ENCODE assay signal across 8 mouse cellular contexts in genomic region chr12:86885336-86885735, GRCm38 (mm10). TPM values are rescaled to one million over a fixed set of nuclear protein-coding genes. Genes with fewer than 3 reads are reported as not detected.
DNase-seq lines count a peak whose midpoint lies in the region; ATAC-seq and TF ChIP-seq lines count a peak whose summit lies in the region.

No protein-coding gene starts in this region.

- peaks cover 26% of the 10 kb centered on the region for H3K4me1 ChIP-seq in lung, postnatal 0 days (ENCODE audit: insufficient read depth, low read depth, low read length)
- H3K4me1 ChIP-seq in forebrain, embryonic 13.5 days = peaks cover 74% of the 10 kb centered on the region
- peaks cover 45% of the 10 kb centered on the region for H3K4me1 ChIP-seq in limb, embryonic 14.5 days (ENCODE audit: control insufficient read depth, insufficient read depth, low read length)
- H3K4me1 ChIP-seq in stomach, embryonic 14.5 days (ENCODE audit: control insufficient read depth, insufficient read depth, low read length) = peaks cover 47% of the 10 kb centered on the region

- no peaks in the 10 kb centered on the region for H3K27me3 ChIP-seq in lung, postnatal 0 days (replicated peaks; ENCODE audit: insufficient read depth, low read length)
- no peaks in the 10 kb centered on the region for H3K27me3 ChIP-seq in forebrain, embryonic 13.5 days
- H3K27me3 ChIP-seq in limb, embryonic 14.5 days (ENCODE audit: control insufficient read depth, insufficient read depth, low read length) = no peaks in the 10 kb centered on the region
- H3K27me3 ChIP-seq in stomach, embryonic 14.5 days (ENCODE audit: control insufficient read depth, insufficient read depth, low read length) = no peaks in the 10 kb centered on the region

- ATAC-seq in lung, postnatal 0 days = no peak
- ATAC-seq in forebrain, embryonic 13.5 days = no peak
- ATAC-seq in limb, embryonic 14.5 days (ENCODE audit: low FRiP score, low read depth) = no peak
- no peak for ATAC-seq in stomach, embryonic 14.5 days (ENCODE audit: insufficient number of reproducible peaks, insufficient read depth, low FRiP score, low read depth)

- H3K4me3 ChIP-seq in lung, postnatal 0 days (ENCODE audit: low read depth, low read length) = peak overlapping the region; percentile 96
- peak overlapping the region; percentile 98 for H3K4me3 ChIP-seq in forebrain, embryonic 13.5 days
- peak overlapping the region; percentile 97 for H3K4me3 ChIP-seq in limb, embryonic 14.5 days (replicated peaks; ENCODE audit: low read length)
- peak overlapping the region; percentile 74 for H3K4me3 ChIP-seq in stomach, embryonic 14.5 days (ENCODE audit: low read depth, low read length)

- no peak for DNase-seq in lung, postnatal 0 days (ENCODE audit: low spot score)
- no peak for DNase-seq in lung, postnatal 14 days
- DNase-seq in limb, embryonic 14.5 days (ENCODE audit: low spot score) = no peak
- DNase-seq in yolk sac, embryonic 10.5 days (ENCODE audit: low spot score) = no peak
- no peak for DNase-seq in adrenal gland, adult 18-20 months (ENCODE audit: low spot score in 2 of 2)
- no peak for DNase-seq in left cerebral cortex, adult 9 months (ENCODE audit: low spot score in 2 of 2)

- H3K9me3 ChIP-seq in lung, postnatal 0 days (ENCODE audit: low read length) = no peaks in the 10 kb centered on the region
- H3K9me3 ChIP-seq in forebrain, embryonic 13.5 days (replicated peaks) = no peaks in the 10 kb centered on the region
- H3K9me3 ChIP-seq in limb, embryonic 14.5 days (ENCODE audit: control insufficient read depth, low read length) = no peaks in the 10 kb centered on the region
- no peaks in the 10 kb centered on the region for H3K9me3 ChIP-seq in stomach, embryonic 14.5 days (ENCODE audit: control insufficient read depth, low read depth, low read length)

- TF ChIP-seq POLR2A in limb, embryonic 14.5 days (IDR thresholded peaks at IDR 0.05; ENCODE audit: borderline replicate concordance, extremely low read depth, insufficient read depth, insufficient read length) = no peak

- no peaks in the 10 kb centered on the region for H3K36me3 ChIP-seq in lung, postnatal 0 days (ENCODE audit: insufficient read depth, low read length)
- peaks cover 11% of the 10 kb centered on the region; the same call in 1 of the 2 replicates for H3K36me3 ChIP-seq in forebrain, embryonic 13.5 days (ENCODE audit: poor library complexity, severe bottlenecking)
- peaks cover 14% of the 10 kb centered on the region for H3K36me3 ChIP-seq in limb, embryonic 14.5 days (ENCODE audit: control insufficient read depth, insufficient read depth, low read length)
- peaks cover 4% of the 10 kb centered on the region for H3K36me3 ChIP-seq in stomach, embryonic 14.5 days (ENCODE audit: control insufficient read depth, insufficient read depth, low read length)

- no peak for TF ChIP-seq EP300 in lung, postnatal 0 days (IDR thresholded peaks at IDR 0.05)

- 8% methylated on average over 6 of the region's 6 CpGs for WGBS in lung, postnatal 0 days
- 3% methylated on average over 6 of the region's 6 CpGs for WGBS in forebrain, embryonic 13.5 days
- 6% methylated on average over 6 of the region's 6 CpGs for WGBS in limb, embryonic 14.5 days
- 10% methylated on average over 6 of the region's 6 CpGs for WGBS in stomach, embryonic 14.5 days

- H3K9ac ChIP-seq in lung, postnatal 0 days (replicated peaks; ENCODE audit: low read depth) = no peak overlapping the region
- peak overlapping the region; percentile 53 for H3K9ac ChIP-seq in forebrain, embryonic 13.5 days
- H3K9ac ChIP-seq in limb, embryonic 14.5 days (ENCODE audit: low read depth, low read length, severe bottlenecking) = peak overlapping the region; percentile 31; the same call in 1 of the 2 replicates
- 0 out of 2 replicates have a peak overlapping the region, but pooled peaks have one; percentile 21 for H3K9ac ChIP-seq in stomach, embryonic 14.5 days (replicated peaks; ENCODE audit: low read depth, low read length)

- peak overlapping the region; percentile 93 for H3K4me2 ChIP-seq in lung, postnatal 0 days (replicated peaks; ENCODE audit: low read depth, low read length)
- H3K4me2 ChIP-seq in forebrain, embryonic 13.5 days = peak overlapping the region; percentile 99
- H3K4me2 ChIP-seq in limb, embryonic 14.5 days (replicated peaks; ENCODE audit: low read depth, low read length, severe bottlenecking) = peak overlapping the region; percentile 98
- H3K4me2 ChIP-seq in stomach, embryonic 14.5 days (replicated peaks; ENCODE audit: low read depth, low read length) = peak overlapping the region; percentile 43

- H3K27ac ChIP-seq in lung, postnatal 0 days (ENCODE audit: low read length) = peak overlapping the region; percentile 100
- peak overlapping the region; percentile 100 for H3K27ac ChIP-seq in forebrain, embryonic 13.5 days
- peak overlapping the region; percentile 97 for H3K27ac ChIP-seq in limb, embryonic 14.5 days (replicated peaks; ENCODE audit: low read depth, low read length)
- H3K27ac ChIP-seq in stomach, embryonic 14.5 days (ENCODE audit: low read length) = peak overlapping the region; percentile 89

- no peak for TF ChIP-seq CTCF in lung, postnatal 0 days (IDR thresholded peaks at IDR 0.05)

RNA-seq across cellular contexts. Expression of gene Irf2bpl, which starts 0.7 kb away (rescaled TPM):
- 39.5 and 49.1 TPM in 2 replicates for polyA plus RNA-seq in lung, postnatal 0 days (2015; fragmentation: Nextera tagmentation; extraction: Ambion mirVana)
- 54.2 and 54.8 TPM in 2 replicates for polyA plus RNA-seq in forebrain, embryonic 13.5 days (2015; fragmentation: Nextera tagmentation; extraction: Ambion mirVana)
- polyA plus RNA-seq in limb, embryonic 14.5 days (2012; rRNA removed) = 37.1 and 50.8 TPM in 2 replicates
- 33.9 and 37.0 TPM in 2 replicates for polyA plus RNA-seq in limb, embryonic 14.5 days (2014; fragmentation: Nextera tagmentation; extraction: Ambion mirVana)
- 18.2 and 21.6 TPM in 2 replicates for polyA plus RNA-seq in stomach, embryonic 14.5 days (2014; fragmentation: Nextera tagmentation; extraction: Ambion mirVana)
- total RNA-seq in adrenal gland, adult 18-20 months (2021) = 10 to 100 TPM; 61.0 to 61.4 TPM

Comparison
In these comparisons a context has a peak if more than half of its experiments do, and no peak if none do; other contexts are left out.
1. H3K4me2 ChIP-seq: peak in every context shown above with its lines; median percentile 99 in forebrain, embryonic 13.5 days; 98 in limb, embryonic 14.5 days; 93 in lung, postnatal 0 days; 43 in stomach, embryonic 14.5 days.